Mouse (Mus musculus) adrenal gland, postnatal 14 days (tissue): Measurements from ENCODE around the gene Gart. TPM values are rescaled to one million over a fixed set of nuclear protein-coding genes. Genes with fewer than 3 reads are reported as not detected.

Source experiments
- DNase-seq: peaks from one replicate; pipeline ENCODE4 v3.0.0; 2021; ENCODE audit warnings: mixed read lengths
- total RNA-seq: library from RNA; stranded (reverse); gene quantifications from 2 replicates; pipeline ENCODE4 v1.2.3, GENCODE M21; 2021

Gart gene
- total RNA-seq, 1 experiment from 2014 or later = 98.3 TPM

DNA sequence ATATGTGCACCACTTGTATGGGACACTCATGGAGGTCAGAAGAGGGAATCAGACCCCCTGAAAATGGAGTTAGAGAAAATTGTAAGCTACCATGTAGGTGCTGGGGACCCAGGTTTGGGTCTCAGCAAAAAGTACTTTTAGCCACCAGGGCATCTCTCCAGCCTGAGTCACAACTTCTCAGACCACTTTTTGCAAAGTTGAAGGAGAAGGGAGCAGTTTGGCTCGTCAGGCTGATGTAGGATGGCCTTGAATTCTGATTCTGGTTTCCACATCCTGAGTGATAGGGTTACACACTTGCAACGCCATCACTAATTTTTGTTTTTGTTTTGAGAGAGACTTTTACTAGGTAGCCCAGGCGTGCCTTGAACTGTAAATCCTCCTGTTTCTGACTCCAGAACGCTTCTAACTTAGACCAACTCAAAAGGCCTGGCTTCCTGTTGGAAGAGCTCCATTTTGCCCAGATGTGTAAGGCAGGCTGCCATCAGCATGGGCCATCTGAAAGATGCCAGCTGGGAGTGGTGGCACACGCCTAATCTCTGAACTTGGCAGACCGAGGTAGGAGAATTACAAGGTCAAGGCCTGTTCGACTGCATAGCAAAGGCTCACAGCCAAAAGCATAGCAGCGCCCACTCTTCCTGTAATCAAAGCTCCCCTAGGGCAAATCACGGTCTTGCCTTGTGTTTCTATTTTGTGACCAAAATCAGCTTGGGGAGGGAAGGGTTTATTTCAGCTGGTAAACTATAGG lies 37.1 kb downstream of the Gart start:
- peak; percentile 82 for DNase-seq

DNA sequence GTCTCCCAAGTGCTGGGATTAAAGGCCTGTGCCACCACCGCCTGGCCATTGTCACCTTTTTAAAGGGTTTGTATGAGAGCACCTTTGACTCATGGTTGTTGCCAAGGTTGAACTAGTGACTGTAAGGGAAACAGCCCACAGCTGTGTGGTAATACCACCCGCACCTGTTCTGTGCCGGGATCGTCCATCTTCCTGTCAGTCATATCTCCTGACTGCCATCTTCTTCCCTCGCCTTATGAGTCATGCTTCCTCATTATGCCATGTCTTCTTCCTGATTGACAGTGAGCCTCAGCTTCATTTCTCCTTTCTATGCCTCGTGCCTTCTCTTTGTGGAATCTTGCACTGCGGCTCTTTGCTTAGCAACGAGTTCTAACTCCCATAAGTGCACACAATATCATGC lies 39.8 kb downstream of the Gart start:
- DNase-seq = no peak

DNA sequence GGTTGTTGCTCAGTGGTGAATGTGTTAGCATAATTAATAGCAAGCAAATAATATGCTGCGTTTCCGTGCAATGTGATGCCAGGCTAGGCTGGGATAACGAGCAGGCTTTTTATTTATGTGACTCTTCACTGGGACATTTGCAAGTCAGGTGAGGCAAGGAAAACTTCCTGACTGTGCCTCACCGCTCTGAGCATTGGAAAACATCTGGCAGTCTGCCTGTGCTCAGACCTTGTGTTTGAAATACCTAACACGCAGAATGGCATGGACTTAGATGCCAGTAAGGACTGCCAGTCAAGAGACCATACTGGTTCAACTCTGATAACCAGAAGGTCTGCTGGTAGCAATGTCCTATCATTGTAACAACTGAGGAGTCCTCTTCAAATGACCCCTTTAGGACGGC lies 41.6 kb downstream of the Gart start:
- no peak for DNase-seq

DNA sequence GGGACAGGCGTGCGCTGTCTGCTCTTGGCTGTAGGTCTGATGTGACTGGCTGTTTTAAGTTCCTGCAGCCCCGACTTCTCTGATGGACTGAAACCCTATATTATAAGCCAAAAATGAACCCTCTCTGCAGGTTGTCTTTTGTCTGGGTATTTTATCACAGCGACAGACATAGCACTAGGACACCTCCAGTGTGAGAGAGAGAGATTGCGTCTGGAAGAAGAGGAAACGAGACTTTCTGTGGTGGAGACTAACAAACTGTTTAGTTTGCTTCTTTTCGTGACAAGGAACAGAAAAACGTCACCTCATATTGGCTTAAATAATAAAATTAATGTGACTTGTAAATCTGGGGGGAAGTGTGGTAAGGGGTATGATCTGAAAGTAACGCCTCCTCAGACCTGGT lies 45.1 kb downstream of the Gart start:
- DNase-seq = no peak

DNA sequence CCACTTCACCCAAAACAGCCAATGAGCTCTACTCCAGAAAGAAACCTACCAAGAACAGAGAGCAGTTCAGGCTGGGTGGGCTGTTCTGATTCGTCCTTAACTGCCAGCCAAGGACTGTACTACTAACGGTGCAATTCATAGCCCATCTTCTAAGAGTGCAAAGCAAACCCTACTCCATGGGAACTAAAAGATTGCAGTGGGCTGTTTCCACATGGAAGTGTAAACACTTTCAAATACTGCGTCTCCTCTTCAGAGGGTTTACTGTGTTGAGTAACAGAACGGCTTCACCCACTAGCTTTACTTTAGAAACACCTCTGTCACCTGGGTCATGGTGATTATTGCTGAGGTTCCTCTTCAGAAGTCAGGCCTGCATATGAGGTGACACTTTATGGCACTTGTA lies 45.7 kb downstream of the Gart start:
- no peak for DNase-seq

DNA sequence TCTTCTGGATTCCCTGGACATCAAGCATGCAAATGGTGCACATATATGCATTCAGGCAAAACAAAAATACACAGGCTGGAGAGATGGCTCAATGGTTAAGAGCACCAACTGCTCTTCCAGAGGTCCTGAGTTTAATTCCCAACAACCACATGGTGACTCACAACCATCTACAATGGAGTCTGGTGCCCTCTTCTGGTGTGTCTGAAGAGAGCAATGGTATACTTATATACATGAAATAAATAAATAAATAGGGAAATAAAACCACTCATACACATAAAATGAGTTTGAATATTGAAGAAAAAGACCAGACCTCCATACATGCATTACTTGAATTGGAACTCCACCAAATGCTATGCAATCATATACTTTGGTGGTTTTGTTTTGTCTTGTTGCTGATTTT lies 47.5 kb downstream of the Gart start:
- no peak for DNase-seq

DNA sequence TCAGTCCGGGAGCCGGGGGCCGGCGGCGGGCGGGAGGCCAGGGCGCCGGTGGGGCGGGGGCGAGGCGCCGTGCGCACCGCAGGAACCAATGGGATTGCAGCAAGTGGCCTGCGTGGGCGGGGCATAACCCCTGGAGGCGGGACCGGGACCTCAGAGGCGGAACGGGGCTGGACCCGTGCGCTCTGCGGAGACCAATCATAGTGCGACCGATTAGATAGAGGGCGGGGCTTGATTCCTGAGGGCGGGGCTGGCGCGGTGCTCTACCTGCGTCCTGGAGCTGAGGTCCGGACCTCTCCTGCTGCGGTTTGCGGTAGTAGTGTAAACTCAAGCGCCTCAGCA lies 49.1 kb downstream of the Gart start, which contains the start of gene Tmem50b:
Gene Tmem50b, minus strand, starts transcription at position 129 of the 339 bp plus-strand sequence.
- DNase-seq = peak; percentile 99

DNA sequence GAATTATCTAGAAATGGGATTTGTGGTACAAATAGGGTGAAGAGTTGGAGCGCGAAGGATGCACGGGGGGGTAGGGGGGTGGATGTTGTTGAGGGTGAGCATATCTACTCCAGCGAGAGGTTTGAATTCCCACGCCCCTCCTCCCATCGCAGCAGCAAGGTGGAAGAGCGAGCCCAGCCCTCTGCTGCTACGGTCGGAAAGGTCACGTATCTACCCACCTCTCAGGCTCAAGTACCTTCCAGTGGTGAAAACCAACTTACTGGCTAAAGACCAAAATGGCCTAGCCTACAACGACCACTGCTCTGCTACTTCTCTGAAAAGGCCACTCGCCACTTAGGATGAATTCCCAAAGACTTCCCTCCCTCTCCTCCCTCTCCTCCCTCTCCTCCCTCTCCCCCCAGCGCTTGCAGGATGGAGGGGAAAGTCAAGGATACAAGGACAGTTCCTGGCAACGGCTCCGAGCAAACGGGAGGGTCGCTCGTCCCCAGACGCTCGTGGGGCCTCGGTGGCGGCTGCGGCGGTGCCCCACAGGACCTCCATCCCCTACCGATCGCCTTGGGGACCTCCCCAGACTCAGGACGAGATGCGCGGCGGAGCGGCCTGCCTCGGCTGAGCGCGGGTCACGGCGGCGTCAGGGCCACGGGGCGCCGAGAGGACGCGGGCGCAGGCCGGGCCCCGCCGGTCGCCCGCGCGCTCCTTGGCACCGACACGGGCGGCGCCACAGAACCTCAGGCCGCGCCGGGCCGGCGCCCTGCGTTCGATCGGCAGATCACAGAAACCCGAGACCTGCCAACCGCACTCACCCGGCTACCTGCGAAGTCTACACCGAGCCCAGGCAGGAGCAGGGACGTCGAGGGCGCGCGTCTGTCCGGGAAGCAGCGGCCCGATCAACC lies 49.7 kb downstream of the Gart start:
- DNase-seq = no peak

DNA sequence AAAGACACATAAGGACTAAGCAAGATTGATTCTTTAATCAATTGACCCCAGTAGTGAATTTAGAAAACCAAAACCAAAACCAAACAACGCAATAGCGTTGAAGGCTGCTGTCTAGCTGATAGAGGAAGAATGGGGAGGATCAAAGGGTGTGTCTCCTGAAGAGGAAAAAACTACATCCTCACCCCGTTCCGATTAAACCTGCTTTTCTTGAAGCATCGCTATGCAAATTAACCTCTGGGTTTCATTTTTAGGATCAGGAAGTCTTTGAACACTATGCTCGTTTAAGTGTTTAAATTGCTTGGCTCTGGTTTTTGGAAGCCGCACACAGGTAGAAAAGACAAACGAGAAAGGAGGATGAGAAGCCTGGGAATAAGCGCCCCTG lies 50.4 kb downstream of the Gart start:
- no peak for DNase-seq

DNA sequence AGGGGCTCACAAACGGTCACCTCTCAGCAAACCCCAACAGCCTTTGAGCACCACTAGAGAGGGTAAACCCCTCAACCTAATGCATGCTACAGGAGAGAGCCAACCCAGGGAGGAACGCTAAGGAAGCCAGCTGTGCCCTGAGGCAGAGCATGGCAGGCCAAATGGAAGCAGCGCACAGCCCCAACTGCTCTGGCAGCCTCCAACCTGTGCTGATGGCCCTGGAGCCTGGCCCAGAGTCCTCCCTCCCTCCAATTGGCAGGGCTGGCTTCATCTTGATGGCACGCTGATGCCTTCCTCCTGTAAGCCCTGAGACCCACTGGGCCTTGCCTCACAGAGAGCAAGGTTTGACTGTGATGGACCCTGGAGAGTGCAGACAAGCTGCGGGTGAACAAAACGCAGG lies 51.7 kb downstream of the Gart start:
- DNase-seq = peak; percentile 49

DNA sequence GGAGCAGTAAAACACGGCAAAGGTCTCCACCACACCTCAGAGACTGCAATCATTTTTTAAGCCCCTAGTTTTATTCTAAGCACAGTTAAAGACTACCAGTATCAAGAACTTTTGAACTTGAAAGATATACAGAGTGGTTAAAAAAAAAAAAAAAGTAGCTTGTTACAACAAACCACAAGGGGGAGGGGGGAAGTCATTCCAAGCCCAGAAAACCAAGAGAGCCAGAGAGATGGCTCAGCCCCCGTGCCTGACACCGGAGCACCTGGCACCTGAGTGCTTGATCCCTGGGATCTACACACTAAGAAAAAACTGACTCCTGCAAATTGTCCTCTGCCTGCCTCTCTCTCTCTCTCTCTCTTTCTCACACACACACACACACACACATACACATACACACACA lies 53.5 kb downstream of the Gart start:
- no peak for DNase-seq

DNA sequence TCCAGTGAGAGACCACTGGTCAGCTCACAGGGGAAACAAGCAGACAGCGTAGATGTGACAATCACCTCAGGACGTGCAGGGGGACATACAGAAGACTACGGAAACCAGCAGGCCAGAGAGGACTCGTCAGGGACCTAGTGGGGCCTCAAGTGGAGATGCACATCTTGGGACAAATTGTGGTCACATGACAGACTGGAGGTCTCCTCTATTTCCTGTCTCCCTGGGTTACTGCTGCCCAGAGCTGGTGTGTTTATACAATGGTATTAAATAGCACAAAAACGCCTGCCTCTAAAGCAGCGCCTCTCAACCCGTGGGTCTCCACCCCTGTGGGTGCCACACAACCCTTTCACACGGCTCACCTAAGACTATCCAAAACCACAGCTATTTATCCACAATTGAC lies 54.6 kb downstream of the Gart start:
- no peak for DNase-seq

DNA sequence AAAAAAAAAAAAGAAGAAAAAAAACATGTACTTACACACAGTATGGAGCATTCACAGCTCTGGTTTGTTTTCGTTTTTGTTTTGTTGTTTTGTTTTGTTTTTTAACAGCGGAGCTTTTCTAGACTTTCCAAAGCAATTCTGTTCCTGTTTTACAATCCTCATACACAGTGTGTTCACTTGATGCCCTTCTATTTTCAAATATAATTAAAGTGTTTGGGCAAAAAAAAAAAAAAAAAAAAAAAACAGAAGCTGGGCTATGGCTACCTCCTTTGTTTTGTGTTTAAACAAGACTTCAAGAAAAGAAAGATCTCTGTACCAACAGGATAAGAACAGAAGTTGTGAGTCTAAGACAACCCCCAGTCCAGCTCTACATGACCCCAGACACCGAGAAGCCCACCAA lies 58.0 kb downstream of the Gart start:
- no peak for DNase-seq

DNA sequence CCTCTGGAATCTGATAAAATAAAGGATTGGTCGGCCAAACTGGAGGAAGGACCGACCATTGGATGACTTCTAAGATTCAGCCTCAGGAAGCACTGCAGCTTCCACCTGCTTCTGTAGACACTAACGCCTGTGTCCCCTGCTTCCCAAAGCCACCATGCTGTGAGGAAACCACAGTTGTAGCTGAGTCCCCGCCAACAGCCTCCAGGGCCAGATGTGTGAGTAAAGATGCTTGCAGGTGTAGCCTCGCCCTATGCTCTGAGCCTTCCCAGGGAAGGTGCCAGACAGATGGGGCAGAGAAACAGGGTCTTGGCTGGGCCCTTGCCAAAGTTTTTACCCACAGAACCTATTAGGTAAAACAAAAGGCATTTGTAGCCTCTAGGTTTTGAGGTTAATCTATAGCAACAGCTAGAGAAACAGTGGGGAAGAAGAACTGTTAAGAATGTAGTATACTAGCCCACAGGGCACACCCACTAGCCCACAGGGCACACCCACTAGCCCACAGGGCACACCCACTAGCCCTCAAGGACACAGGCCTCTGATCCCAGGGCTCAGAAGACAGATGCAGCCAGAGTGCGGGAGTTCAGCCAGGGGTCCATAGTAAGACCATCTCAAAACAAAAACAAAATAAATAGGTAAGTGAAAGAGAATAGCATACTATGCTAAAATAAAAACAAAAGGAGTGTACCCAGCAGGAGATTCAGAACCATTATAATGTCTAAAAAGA lies 58.9 kb downstream of the Gart start:
- no peak for DNase-seq

DNA sequence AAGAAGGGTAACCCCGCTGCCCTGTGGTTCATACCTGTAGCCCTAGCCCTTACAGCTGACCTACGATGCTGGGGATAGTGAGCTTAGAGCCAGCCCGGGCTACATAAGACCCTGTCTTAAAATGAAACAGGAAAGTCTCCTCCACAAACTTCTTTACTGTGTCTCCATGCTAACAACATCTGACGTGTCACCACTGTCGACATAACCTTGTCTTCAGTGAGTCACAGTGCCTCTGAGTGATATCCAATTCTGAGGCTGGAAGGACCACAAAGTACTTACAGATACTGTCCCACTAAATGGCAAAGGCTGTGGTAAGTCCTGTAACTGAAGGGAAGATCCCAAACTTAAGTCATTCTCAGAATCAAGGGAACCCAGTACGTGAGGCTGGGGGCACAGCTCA lies 60.5 kb downstream of the Gart start:
- DNase-seq = no peak

DNA sequence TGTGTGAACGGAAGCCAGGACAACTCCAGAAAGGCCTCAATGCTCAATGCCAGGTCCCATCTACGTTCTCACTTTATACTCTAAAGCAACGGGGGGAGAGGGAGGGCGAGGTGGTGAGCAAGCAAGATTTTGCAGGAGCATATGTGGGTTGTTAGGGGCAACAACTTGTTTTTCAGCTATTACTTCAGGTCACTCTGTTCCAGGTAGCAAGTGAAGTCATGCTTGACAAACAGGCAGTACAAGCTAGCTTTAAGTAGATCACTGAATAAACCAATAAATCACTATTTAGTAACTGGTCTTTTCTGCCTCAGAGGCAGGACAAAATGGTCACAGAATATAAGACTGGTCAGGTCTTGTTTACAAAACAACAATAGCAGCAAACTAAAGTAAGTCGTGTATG lies 61.1 kb downstream of the Gart start:
- DNase-seq = no peak

DNA sequence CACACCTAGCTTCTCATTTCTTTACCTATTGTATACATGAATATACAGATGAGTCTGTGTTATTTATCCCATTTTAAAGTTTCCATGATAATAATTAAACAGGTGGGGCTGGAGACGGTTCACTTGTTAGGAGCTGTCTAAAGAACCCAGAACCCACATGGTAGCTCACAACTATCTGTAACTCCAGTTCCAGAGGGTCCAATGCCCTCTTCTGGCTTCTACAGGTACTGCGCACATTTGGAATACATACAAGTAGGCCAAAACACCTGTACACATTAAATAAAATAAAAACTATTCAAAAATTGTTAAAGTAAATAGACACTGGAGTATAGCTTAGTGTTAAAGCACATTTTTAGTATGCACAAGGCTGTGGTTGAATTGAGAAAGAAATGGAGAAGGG lies 64.4 kb downstream of the Gart start:
- peak; percentile 48 for DNase-seq

DNA sequence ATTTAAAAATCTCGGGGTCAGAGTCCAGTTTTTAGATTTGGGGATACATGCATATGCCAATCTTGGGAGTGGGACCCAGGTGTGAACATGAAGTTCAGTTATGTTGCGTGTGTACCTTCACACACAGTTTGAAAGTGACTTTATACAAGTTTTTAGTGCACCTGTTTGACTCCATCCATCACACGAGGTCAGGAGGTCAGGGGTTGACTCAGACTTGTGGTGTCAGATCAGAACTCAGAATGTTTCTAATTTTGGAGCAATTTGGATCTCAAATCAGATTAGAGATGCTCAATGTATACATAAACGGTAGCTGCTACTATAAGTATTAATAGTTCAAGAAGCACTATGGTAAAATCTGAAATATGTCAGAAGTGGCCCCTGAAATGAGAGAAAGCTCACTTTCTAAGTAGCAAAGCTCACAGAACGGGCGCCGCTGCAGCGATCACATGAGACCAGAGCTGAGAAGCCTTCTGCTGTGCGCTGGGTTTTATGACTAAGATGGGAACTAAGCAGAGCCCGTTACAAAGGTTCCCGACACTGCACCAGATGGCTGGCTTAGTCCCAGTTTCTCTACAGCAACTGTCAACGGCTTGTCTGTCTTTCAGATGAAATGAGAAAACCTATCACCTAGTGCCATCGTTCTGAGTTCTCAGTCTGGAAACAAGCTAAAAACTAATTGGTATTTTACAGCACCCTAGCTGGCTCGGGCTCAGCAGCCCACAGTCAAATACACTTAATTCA lies 67.6 kb downstream of the Gart start:
- DNase-seq = no peak

DNA sequence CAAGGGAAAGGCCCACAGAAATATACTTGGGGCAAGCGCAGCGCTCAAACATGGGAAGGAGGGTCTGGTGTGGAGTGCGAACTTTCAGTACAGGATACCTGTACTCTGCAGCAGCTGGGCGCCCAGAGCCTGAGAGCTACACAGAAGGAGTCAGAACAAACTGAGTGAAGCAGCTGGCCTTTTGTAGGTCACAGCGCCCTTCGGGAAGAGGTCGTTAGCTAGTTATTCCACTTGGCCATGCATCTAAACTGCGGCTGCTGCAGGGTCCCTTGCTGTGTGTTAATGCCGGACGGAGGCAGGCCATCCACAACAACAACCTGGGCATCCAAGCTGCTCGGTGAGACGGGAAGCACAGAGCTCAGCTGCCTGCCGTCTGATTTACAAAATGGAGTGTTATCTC lies 71.6 kb downstream of the Gart start:
- no peak for DNase-seq
